Mouse (Mus musculus) testis, adult 2 months (tissue): ENCODE measurements around the gene Hist3h2ba.

Experiments used
- CTCF ChIP-seq: fragments of 200-500 bp; IDR thresholded peaks from 2 replicates; pipeline ENCODE4 v1.5.1; 2012; ENCODE audit warnings: low read depth, mild to moderate bottlenecking, inconsistent platforms, low read length, moderate library complexity; ENCODE audit not compliant: control insufficient read depth, insufficient read depth, insufficient replicate concordance
- POLR2A ChIP-seq: fragments of 200-500 bp; IDR thresholded peaks from 2 replicates; pipeline ENCODE4 v1.6.1; 2012; ENCODE audit warnings: low read depth, mild to moderate bottlenecking, inconsistent platforms, low read length, moderate library complexity; ENCODE audit not compliant: control insufficient read depth

DNA sequence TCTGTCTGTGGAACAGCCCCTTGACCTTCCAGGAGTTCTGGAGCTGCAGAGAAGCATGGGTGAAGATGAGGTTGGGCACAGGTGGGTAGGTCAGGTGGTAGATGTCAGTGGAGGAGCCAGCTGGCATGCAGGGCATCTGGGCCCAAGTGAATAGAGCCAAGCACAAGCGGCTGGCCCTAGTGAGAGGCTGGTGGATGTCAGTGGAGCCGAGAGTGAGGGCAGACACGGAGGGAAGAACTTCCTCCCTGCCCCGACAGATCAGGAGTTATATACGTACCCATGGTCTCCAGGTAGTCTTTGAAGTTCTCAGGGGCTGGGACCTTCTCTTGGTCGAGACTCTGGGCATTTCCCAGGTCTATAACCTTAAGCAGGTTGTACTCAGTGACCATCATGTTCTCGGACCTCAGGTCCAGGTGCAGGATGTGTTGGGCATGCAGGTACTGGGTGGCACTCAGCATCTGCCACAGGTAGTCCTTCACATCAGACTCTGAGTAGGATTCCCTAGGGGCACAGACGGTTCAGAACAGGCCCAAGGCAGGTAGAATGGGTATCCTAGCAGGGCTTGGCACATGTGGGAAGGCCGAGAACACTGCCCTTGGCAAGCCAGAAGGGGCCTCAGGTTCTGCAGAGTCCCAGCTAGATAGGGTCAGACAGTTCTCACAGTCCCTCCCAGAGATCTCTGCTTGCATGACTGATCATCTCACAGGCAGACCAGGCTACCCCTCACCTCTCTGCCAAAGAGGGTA lies 46.5 kb downstream of the Hist3h2ba start:
- TF ChIP-seq CTCF (no peak), POLR2A (no peak)
